Mouse (Mus musculus) cerebellum, adult 2 months (tissue): ENCODE results near the gene H6pd. TPM values are rescaled to one million over a fixed set of nuclear protein-coding genes. Genes with fewer than 3 reads are reported as not detected.

ENCODE experiments used
- DNase-seq, 2 experiments: peaks; one replicate each; pipeline ENCODE4 v3.0.0; 2021
- H3K27ac ChIP-seq: fragments of 200-500 bp; 2 replicates; pipeline ENCODE4 v1.5.1; 2012; ENCODE audit warnings: low read length, control low read depth, inconsistent platforms; ENCODE audit not compliant: insufficient read depth
- H3K27me3 ChIP-seq: fragments of 200-500 bp; 2 replicates; pipeline ENCODE4 v1.6.1; 2012; ENCODE audit warnings: inconsistent platforms, mild to moderate bottlenecking, low read length, moderate library complexity; ENCODE audit not compliant: control insufficient read depth, insufficient read depth
- H3K4me1 ChIP-seq: fragments of 200-500 bp; 2 replicates; pipeline ENCODE4 v1.6.1; 2011; ENCODE audit warnings: low read length; ENCODE audit not compliant: control insufficient read depth, insufficient read depth
- H3K4me3 ChIP-seq: fragments of 200-500 bp; replicated peaks from 2 replicates; pipeline ENCODE3; 2011; ENCODE audit warnings: mild to moderate bottlenecking, low read depth, low read length, control low read depth; ENCODE audit not compliant: insufficient read depth
- CTCF ChIP-seq: fragments of 200-500 bp; IDR thresholded peaks from 2 replicates; pipeline ENCODE4 v1.5.1; 2011; ENCODE audit warnings: low read depth, mild to moderate bottlenecking, control low read depth, low read length, moderate library complexity, borderline replicate concordance; ENCODE audit not compliant: insufficient read depth
- POLR2A ChIP-seq: fragments of 200-500 bp; IDR thresholded peaks from 2 replicates; pipeline ENCODE4 v1.6.1; 2011; ENCODE audit warnings: low read length, control low read depth, borderline replicate concordance; ENCODE audit not compliant: insufficient read depth
- WGBS: fragments of 180-500 bp; shearing (Covaris S2); methylation state at CpG from one replicate; pipeline ENCODE4 v1.1.7; 2018; 5-methylcytosine and 5-hydroxymethylcytosine counted together
- polyA plus RNA-seq: library from polyadenylated mRNA; depleted of rRNA; stranded (reverse); fragments of >200 nt; gene quantifications from 2 replicates; pipeline ENCODE4 v1.2.3, GENCODE M21; 2012; rRNA removed

Gene H6pd
- polyA plus RNA-seq = 11.6 and 14.1 TPM in 2 replicates

- peak within 1 kb of the TSS; percentile 63 for H3K4me3 ChIP-seq
- peak within 1 kb of the TSS; percentile 87 for H3K27ac ChIP-seq
- TF ChIP-seq POLR2A (peak; percentile 67; the same call in 1 of the 2 replicates), CTCF (no peak)
- DNase-seq = peak; percentile 85 to 88
- peaks cover 18% of the 10 kb centered on the region for H3K4me1 ChIP-seq
- no peaks in the 10 kb centered on the region for H3K27me3 ChIP-seq
- WGBS = 3% methylated on average over 52 of the region's 52 CpGs
Observed at GRCm38 (mm10) chr4:150008853-150009586, at the start of gene H6pd. Gene H6pd, minus strand, starts transcription at chr4:150009023.

GRCm38 (mm10) chr4:150057722-150058121, 48.9 kb upstream of the H6pd start:
- H3K4me1 ChIP-seq = no peaks in the 10 kb centered on the region
- no peaks in the 10 kb centered on the region for H3K27me3 ChIP-seq
- H3K27ac ChIP-seq = no peak overlapping the region
- no peak overlapping the region for H3K4me3 ChIP-seq
- DNase-seq = no peak
- no peak for TF ChIP-seq POLR2A
- TF ChIP-seq CTCF = no peak
- 91% methylated on average over 12 of the region's 12 CpGs for WGBS

- no peak for TF ChIP-seq POLR2A
- no peak for TF ChIP-seq CTCF
- H3K4me1 ChIP-seq = no peaks in the 10 kb centered on the region
- H3K27me3 ChIP-seq = no peaks in the 10 kb centered on the region
- no peak overlapping the region for H3K27ac ChIP-seq
- H3K4me3 ChIP-seq = no peak overlapping the region
- DNase-seq = no peak
- 87% methylated on average over 7 of the region's 7 CpGs for WGBS
Observed at GRCm38 (mm10) chr4:150056171-150056570, 47.3 kb upstream of the H6pd start.

- no peak for DNase-seq
- Histone ChIP-seq H3K27me3 (no peaks in the 10 kb centered on the region), H3K27ac (no peak overlapping the region), H3K4me3 (no peak overlapping the region), H3K4me1 (peaks cover 5% of the 10 kb centered on the region; the same call in 1 of the 2 replicates)
- TF ChIP-seq POLR2A = no peak
- TF ChIP-seq CTCF = no peak
- 94% methylated on average over 3 of the region's 3 CpGs for WGBS
Observed at GRCm38 (mm10) chr4:150052380-150052779, 43.6 kb upstream of the H6pd start.

GRCm38 (mm10) chr4:150051514-150051913, 42.7 kb upstream of the H6pd start:
- Histone ChIP-seq H3K27ac (no peak overlapping the region), H3K4me1 (peaks cover 5% of the 10 kb centered on the region; the same call in 1 of the 2 replicates), H3K27me3 (no peaks in the 10 kb centered on the region), H3K4me3 (no peak overlapping the region)
- TF ChIP-seq POLR2A = no peak
- no peak for TF ChIP-seq CTCF
- WGBS = 87% methylated on average over 8 of the region's 8 CpGs
- DNase-seq = no peak

- WGBS = 52% methylated on average over 13 of the region's 13 CpGs
- TF ChIP-seq POLR2A = no peak
- no peak for TF ChIP-seq CTCF
- peaks cover 5% of the 10 kb centered on the region; the same call in 1 of the 2 replicates for H3K4me1 ChIP-seq
- DNase-seq = no peak
- H3K27me3 ChIP-seq = no peaks in the 10 kb centered on the region
- no peak overlapping the region for H3K4me3 ChIP-seq
- no peak overlapping the region for H3K27ac ChIP-seq
Observed at GRCm38 (mm10) chr4:150049564-150050226, 40.9 kb upstream of the H6pd start.

GRCm38 (mm10) chr4:150049157-150049513, 40.3 kb upstream of the H6pd start:
- TF ChIP-seq CTCF = no peak
- Histone ChIP-seq H3K4me3 (no peak overlapping the region), H3K4me1 (peaks cover 5% of the 10 kb centered on the region; the same call in 1 of the 2 replicates), H3K27ac (no peak overlapping the region), H3K27me3 (no peaks in the 10 kb centered on the region)
- WGBS = 52% methylated on average over 15 of the region's 15 CpGs
- no peak for DNase-seq

GRCm38 (mm10) chr4:150048478-150049156, 39.8 kb upstream of the H6pd start:
- Histone ChIP-seq H3K4me3 (peak overlapping the region; percentile 9), H3K27me3 (no peaks in the 10 kb centered on the region), H3K27ac (no peak overlapping the region), H3K4me1 (peaks cover 5% of the 10 kb centered on the region; the same call in 1 of the 2 replicates)
- TF ChIP-seq CTCF (no peak), POLR2A (no peak)
- WGBS = 18% methylated on average over 49 of the region's 49 CpGs
- no peak for DNase-seq
